Mouse (Mus musculus) gastrocnemius, adult 18-20 months (tissue): ENCODE measurements around the gene Rps27l. TPM values are rescaled to one million over a fixed set of nuclear protein-coding genes. Genes with fewer than 3 reads are reported as not detected.

ENCODE experiments used
- DNase-seq: peaks from one replicate; pipeline ENCODE4 v3.0.0; 2021; ENCODE audit warnings: low spot score
- total RNA-seq, 2 experiments: library from RNA; stranded (reverse); gene quantifications; 2 replicates each; pipeline ENCODE4 v1.2.3; 2021

The Rps27l gene
- total RNA-seq, 2 experiments from 2014 or later: 218 to 220 TPM

DNA sequence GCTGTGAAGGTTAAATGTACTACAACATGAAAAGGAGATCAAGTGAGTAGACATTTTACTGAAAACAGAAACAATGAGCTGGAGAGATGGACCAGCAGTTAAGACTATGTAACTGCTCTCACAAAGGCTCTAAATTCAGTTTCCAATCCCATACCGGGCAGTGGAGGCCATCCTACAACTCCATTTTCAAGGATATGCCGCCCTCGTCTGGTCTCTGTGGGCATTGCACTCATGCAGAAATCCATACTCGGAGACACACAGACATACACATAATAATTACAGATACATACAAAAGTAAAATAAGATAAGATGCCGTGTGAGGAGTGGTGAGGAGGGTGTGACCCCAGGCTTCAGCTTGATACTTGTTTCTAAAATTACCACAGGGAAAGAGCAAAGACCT, 34.6 kb downstream of the Rps27l start:
- DNase-seq: peak; percentile 71

DNA sequence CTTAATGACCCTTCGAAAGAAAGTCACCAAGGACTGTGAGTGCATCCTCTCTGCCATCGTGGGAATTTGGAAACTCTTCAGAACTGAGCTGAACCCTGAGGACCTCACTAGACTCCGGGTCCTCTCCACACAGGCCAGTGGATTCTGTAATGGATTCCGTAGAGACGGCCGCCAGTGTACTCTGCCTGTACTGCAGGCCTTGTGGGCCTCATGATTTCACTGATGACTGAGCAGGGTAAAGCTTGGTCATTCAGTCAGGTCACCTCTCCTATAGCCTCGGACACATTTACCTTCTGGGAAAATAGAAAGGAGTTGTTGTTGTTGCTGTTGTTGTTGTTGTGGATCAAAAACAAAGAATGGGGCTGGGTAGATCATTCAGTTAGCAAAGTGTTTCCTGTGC, 36.2 kb downstream of the Rps27l start:
- DNase-seq: no peak

DNA sequence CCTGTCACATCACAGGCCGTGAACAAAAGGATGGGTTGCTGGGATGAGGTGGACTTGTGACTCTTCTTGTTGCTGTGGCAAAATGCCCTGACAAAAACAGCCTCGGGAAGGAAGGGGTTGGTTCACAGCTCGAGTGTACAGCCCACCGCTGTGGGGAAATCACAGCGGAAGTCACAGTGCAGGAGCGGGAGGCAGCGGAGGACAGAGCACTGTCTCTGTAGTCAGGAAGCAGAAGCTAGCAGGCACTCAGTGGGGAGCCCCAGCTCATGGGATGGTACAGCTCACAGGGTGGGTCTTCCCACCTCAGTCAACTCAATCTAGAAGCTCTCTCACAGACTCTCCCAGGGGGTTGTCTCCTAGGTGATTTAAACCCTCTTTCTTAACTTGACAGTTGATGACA, 39.5 kb downstream of the Rps27l start:
- DNase-seq: no peak

DNA sequence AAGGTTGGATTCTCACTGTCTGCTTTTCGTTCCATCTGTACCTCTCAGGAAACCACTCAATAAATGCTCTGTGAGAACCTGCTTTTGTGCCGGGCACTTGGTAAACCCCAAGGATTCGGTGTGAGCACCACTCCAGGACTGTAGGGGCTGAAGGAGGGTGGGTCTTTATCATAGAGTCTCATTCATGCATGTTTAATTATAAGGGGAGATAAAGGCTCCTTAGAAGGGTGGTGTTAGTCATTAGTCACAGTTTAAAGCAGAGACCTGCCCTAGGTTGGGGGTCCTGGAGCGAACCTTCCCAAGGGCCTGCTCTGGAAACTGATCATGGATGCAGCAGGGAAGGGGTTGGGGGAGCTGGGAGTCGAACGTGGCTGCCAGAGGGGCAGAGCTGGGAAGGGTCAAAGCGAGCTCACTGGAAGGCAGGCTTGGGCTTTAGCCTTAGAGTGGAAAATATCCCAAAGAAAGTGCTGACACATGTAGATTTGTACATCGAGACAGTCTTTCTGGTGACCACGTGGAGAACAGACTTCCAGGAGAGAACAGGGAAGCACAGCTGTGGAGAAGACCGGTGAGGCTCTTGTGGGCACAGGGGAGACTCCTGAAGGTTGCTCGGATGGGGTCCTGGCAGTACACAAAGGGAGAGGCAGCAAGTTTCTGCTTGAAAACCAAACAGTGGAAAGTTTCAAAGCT, 42.5 kb downstream of the Rps27l start:
- no peak for DNase-seq

DNA sequence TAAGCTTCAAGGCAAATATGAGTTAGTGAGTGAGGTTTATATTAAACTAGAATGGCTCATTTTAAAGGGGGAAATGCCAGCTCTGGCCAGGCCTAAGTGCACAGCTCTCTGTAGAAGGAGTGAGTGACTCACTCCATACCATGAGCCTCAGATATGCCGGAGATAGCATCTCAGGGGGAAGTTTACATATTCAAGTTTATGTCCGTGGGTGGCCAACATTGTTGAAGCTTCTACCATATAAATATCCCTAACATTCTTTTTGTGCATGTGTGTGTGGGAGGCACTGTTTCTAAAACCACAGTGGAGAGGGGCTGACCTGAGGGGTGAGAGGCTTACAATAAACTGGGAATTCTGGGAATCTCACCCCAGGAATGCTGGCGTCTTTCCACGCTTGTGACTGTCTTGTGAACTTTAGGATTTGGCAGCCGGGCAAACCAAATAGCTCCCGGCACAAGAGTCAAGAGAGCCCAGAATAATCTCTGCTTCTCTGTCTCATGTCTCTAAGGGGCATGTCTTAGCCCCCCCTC, 43.1 kb downstream of the Rps27l start:
- DNase-seq: no peak

DNA sequence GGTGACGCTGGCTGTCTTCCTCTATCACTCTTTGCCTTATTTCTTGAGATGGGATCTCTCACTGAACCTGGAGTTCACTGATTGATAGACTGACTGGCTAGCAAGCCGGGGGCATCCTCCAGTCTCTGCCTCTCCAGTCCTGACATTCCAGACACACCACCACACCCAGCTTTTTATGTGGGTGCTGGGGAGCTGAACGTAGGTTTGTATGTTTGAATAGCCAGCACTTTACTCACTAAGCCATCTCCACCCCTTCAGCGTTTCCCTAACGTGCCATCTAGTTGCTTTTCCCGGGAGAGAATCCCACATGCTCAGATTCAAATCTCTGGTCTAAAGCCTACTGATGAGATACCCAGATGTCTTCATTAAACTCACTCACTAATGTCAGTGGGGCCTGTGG, 43.7 kb downstream of the Rps27l start:
- no peak for DNase-seq

DNA sequence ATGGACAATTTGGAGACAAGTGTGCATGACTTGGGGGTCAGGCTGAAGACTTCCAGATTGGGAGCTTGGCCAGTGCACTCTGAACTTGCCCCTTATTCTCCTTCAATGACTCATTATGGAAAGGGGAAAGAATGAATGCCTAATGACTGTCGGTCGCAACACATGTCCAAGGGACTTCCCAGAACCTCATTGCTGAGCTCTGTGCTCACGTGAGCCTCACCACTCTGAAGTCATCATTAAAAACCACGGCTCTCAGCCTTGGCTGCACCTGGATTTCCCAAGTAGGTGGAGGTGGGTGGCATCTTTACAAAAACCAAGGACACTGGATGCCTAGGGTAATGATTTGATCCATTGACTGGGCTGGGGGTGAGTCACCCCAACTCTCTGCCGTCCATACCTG, 44.2 kb downstream of the Rps27l start:
- DNase-seq: no peak

DNA sequence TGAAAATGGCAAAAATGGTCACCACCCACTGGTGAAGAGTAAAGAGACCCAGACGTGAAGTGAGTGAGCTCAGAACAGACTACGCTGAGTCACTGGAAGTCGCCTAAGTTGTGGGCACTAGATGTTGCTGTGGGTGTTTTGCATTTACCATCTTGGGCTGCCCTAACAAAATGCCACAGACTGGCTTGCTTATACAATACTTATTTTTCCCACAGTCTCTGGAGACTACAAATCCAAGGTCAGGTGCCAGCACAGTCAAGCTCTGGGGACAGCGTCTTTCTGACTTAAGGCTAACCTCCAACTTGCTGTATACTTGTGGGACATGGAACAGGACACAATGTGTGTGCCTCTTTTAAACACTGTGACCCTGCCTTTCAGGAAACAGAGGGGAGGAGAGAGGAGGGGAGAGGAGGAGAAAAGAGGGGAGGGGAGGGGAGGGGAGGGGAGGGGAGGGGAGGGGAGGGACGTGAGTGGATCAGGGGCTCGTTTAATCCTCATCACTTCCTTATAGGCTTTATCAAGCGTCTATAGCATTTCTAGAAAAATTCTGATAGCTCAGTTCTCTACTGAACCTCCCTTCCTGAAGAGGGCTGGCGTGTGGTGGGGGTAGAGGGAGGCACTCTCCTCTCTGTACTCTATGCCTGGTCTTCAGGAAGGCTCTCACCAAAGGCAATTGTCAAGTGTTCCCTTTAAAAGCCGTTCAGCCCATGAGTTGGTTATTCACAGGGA, 45.3 kb downstream of the Rps27l start:
- DNase-seq: no peak

DNA sequence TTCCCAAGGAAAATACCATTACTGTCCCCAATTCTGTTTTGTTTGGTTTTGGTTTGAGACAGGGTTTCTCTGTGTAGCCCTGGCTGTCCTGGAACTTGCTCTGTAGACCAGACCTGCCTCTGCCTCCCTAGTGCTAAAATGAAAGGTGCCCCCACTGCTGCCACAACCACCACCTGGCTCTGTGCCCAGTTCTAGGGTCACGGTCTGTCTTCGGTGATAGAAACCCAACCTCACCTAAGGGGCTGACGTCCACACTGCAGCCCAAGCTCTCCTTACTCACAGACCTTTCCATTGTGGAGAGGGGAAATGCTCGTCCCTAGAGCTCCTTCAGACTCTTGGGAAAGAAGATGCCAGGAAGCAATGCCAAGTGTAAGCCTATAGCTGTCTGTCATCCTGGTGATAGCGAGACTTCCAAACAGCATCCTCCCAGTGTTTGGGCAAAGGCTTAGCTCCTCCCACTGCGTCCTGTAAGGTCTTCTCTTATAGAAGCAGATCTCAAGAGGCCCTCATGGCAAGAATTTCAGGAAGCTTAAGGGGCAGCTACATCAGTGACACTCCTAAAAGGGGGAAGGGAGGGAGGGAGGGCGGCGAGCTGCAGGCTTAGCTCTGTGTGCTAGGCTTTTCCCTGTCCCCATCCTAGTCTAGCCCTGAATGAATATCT, 46.0 kb downstream of the Rps27l start:
- no peak for DNase-seq

Other genes with a start within 250 kb of the Rps27l start
- gene Car12, start 232.4 kb upstream of the Rps27l start, total RNA-seq: under 1 TPM; 0.14 to 0.24 TPM
- gene Aph1b, start 150.6 kb upstream of the Rps27l start, total RNA-seq: 1 to 10 TPM; 1.3 to 2.1 TPM
- gene Gm10647, start 149.0 kb upstream of the Rps27l start, total RNA-seq: not detected
- under 1 TPM; 0.66 to 0.88 TPM for gene Aph1c, start 111.4 kb upstream of the Rps27l start, total RNA-seq
- 1 to 10 TPM; 4.9 to 6.5 TPM for gene Rab8b, start 26.4 kb upstream of the Rps27l start, total RNA-seq
- 10 to 100 TPM; 22.5 to 22.6 TPM for gene Lactb, start 29.4 kb downstream of the Rps27l start, total RNA-seq
- gene Tpm1, start 103.3 kb downstream of the Rps27l start, total RNA-seq: over 10,000 TPM; 24,162 to 25,960 TPM